Mouse (Mus musculus) midbrain, embryonic 10.5 days (tissue): ENCODE measurements around the gene Cdh23. TPM values are rescaled to one million over a fixed set of nuclear protein-coding genes. Genes with fewer than 3 reads are reported as not detected.

Experiments
- DNase-seq: peaks from one replicate; pipeline ENCODE4 v3.0.0-alpha.2; 2017; ENCODE audit warnings: low spot score
- H3K27ac ChIP-seq: fragments of 300-500 bp; sonication (generic); replicated peaks from 2 replicates; pipeline ENCODE4 v1.5.1; 2016; ENCODE audit warnings: mild to moderate bottlenecking
- H3K27me3 ChIP-seq: fragments of 300-500 bp; sonication (generic); 2 replicates; pipeline ENCODE4 v1.6.1; 2016; ENCODE audit warnings: low read depth, mild to moderate bottlenecking; ENCODE audit not compliant: poor library complexity, severe bottlenecking
- H3K36me3 ChIP-seq: fragments of 300-500 bp; sonication (generic); 2 replicates; pipeline ENCODE4 v1.6.1; 2016; ENCODE audit warnings: mild to moderate bottlenecking, moderate library complexity
- H3K4me1 ChIP-seq: fragments of 300-500 bp; sonication (generic); 2 replicates; pipeline ENCODE4 v1.6.1; 2016
- H3K4me3 ChIP-seq: fragments of 300-500 bp; sonication (generic); 2 replicates; pipeline ENCODE4 v1.5.1; 2016; ENCODE audit warnings: mild to moderate bottlenecking, moderate library complexity
- H3K9me3 ChIP-seq: fragments of 300-500 bp; sonication (generic); replicated peaks from 2 replicates; pipeline ENCODE4 v1.6.1; 2016; ENCODE audit warnings: mild to moderate bottlenecking
- WGBS: fragments of 180-500 bp; shearing (Covaris S2); methylation state at CpG from one replicate; pipeline ENCODE4 v1.1.7; 2016; 5-methylcytosine and 5-hydroxymethylcytosine counted together
- polyA plus RNA-seq: library from polyadenylated mRNA; unstranded; fragments of >200 nt; fragmentation: Nextera tagmentation; extraction: Ambion mirVana; gene quantifications from 2 replicates; pipeline ENCODE4 v1.2.1, GENCODE M21; 2016

Cdh23 gene
- polyA plus RNA-seq, 1 experiment from 2014 or later: 0.53 TPM

GRCm38 (mm10) chr10:60292209-60292608 is 404.1 kb downstream of the Cdh23 start:
- Histone ChIP-seq H3K9me3 (no peaks in the 10 kb centered on the region), H3K27me3 (no peaks in the 10 kb centered on the region), H3K4me3 (no peak overlapping the region), H3K27ac (no peak overlapping the region), H3K36me3 (peaks cover 57% of the 10 kb centered on the region), H3K4me1 (peaks cover 31% of the 10 kb centered on the region)
- DNase-seq: no peak
- WGBS: 91% methylated on average over 8 of the region's 8 CpGs

- Histone ChIP-seq H3K4me1 (peaks cover 46% of the 10 kb centered on the region), H3K27ac (no peak overlapping the region)
Observed at GRCm38 (mm10) chr10:60290739-60291110, 405.6 kb downstream of the Cdh23 start.

GRCm38 (mm10) chr10:60290026-60290738 is 406.1 kb downstream of the Cdh23 start:
- Histone ChIP-seq H3K27ac (no peak overlapping the region; the same call in 1 of the 2 replicates), H3K27me3 (no peaks in the 10 kb centered on the region), H3K4me3 (no peak overlapping the region), H3K9me3 (no peaks in the 10 kb centered on the region), H3K36me3 (peaks cover 40% of the 10 kb centered on the region), H3K4me1 (peaks cover 51% of the 10 kb centered on the region)
- DNase-seq: no peak
- WGBS: 63% methylated on average over 7 of the region's 7 CpGs

More at GRCm38 (mm10) chr10:60290739-60291110, 405.6 kb downstream of the Cdh23 start:
- DNase-seq: no peak
- H3K4me3 ChIP-seq: no peak overlapping the region
- H3K9me3 ChIP-seq: no peaks in the 10 kb centered on the region
- WGBS: 78% methylated on average over 8 of the region's 8 CpGs
- H3K36me3 ChIP-seq: peaks cover 45% of the 10 kb centered on the region
- H3K27me3 ChIP-seq: no peaks in the 10 kb centered on the region

- peaks cover 30% of the 10 kb centered on the region for H3K36me3 ChIP-seq
- 88% methylated on average over 8 of the region's 8 CpGs for WGBS
- peaks cover 61% of the 10 kb centered on the region for H3K4me1 ChIP-seq
- H3K9me3 ChIP-seq: no peaks in the 10 kb centered on the region
- no peaks in the 10 kb centered on the region for H3K27me3 ChIP-seq
- DNase-seq: no peak
- H3K4me3 ChIP-seq: no peak overlapping the region
- H3K27ac ChIP-seq: no peak overlapping the region
Observed at GRCm38 (mm10) chr10:60289216-60289615, 407.1 kb downstream of the Cdh23 start.

GRCm38 (mm10) chr10:60287726-60288125 is 408.6 kb downstream of the Cdh23 start:
- DNase-seq: no peak
- Histone ChIP-seq H3K27ac (no peak overlapping the region), H3K4me1 (peaks cover 73% of the 10 kb centered on the region), H3K9me3 (no peaks in the 10 kb centered on the region), H3K36me3 (peaks cover 17% of the 10 kb centered on the region), H3K27me3 (no peaks in the 10 kb centered on the region), H3K4me3 (no peak overlapping the region)
- 87% methylated on average over 2 of the region's 2 CpGs for WGBS

GRCm38 (mm10) chr10:60287161-60287560 is 409.1 kb downstream of the Cdh23 start:
- no peak overlapping the region for H3K27ac ChIP-seq
- H3K9me3 ChIP-seq: no peaks in the 10 kb centered on the region
- peaks cover 12% of the 10 kb centered on the region for H3K36me3 ChIP-seq
- DNase-seq: no peak
- peaks cover 79% of the 10 kb centered on the region for H3K4me1 ChIP-seq
- H3K4me3 ChIP-seq: no peak overlapping the region
- H3K27me3 ChIP-seq: no peaks in the 10 kb centered on the region
- 90% methylated on average over 4 of the region's 4 CpGs for WGBS

- Histone ChIP-seq H3K4me3 (0 out of 2 replicates have a peak overlapping the region, but pooled peaks have one; percentile 30), H3K9me3 (no peaks in the 10 kb centered on the region), H3K27me3 (no peaks in the 10 kb centered on the region), H3K27ac (peak overlapping the region; percentile 78), H3K36me3 (peaks cover 6% of the 10 kb centered on the region), H3K4me1 (peaks cover 85% of the 10 kb centered on the region)
- 94% methylated on average over 7 of the region's 7 CpGs for WGBS
- no peak for DNase-seq
Observed at GRCm38 (mm10) chr10:60286546-60286945, 409.7 kb downstream of the Cdh23 start.

- no peaks in the 10 kb centered on the region for H3K27me3 ChIP-seq
- peaks cover 90% of the 10 kb centered on the region for H3K4me1 ChIP-seq
- DNase-seq: peak; percentile 83
- peak overlapping the region; percentile 78 for H3K27ac ChIP-seq
- peaks cover 2% of the 10 kb centered on the region; the same call in 1 of the 2 replicates for H3K36me3 ChIP-seq
- WGBS: 45% methylated on average over 14 of the region's 14 CpGs
- peak overlapping the region; percentile 30 for H3K4me3 ChIP-seq
- no peaks in the 10 kb centered on the region for H3K9me3 ChIP-seq
Observed at GRCm38 (mm10) chr10:60285676-60286372, 410.5 kb downstream of the Cdh23 start.

- H3K4me3 ChIP-seq: peak overlapping the region; percentile 30
- H3K9me3 ChIP-seq: no peaks in the 10 kb centered on the region
- peak overlapping the region; percentile 78 for H3K27ac ChIP-seq
- DNase-seq: no peak
- H3K27me3 ChIP-seq: no peaks in the 10 kb centered on the region
- WGBS: 62% methylated on average over 8 of the region's 8 CpGs
- H3K36me3 ChIP-seq: peaks cover 2% of the 10 kb centered on the region; the same call in 1 of the 2 replicates
- peaks cover 90% of the 10 kb centered on the region for H3K4me1 ChIP-seq
Observed at GRCm38 (mm10) chr10:60285183-60285582, 411.1 kb downstream of the Cdh23 start.

- Histone ChIP-seq H3K4me3 (peak overlapping the region; percentile 30), H3K36me3 (peaks cover 2% of the 10 kb centered on the region; the same call in 1 of the 2 replicates), H3K4me1 (peaks cover 90% of the 10 kb centered on the region), H3K9me3 (no peaks in the 10 kb centered on the region), H3K27ac (peak overlapping the region; percentile 78), H3K27me3 (no peaks in the 10 kb centered on the region)
- 67% methylated on average over 8 of the region's 8 CpGs for WGBS
- no peak for DNase-seq
Observed at GRCm38 (mm10) chr10:60284676-60285111, 411.6 kb downstream of the Cdh23 start.

GRCm38 (mm10) chr10:60284248-60284647 is 412.0 kb downstream of the Cdh23 start:
- WGBS: 81% methylated on average over 6 of the region's 6 CpGs
- no peak for DNase-seq
- Histone ChIP-seq H3K27ac (peak overlapping the region; percentile 78), H3K4me1 (peaks cover 90% of the 10 kb centered on the region), H3K27me3 (no peaks in the 10 kb centered on the region), H3K36me3 (peaks cover 5% of the 10 kb centered on the region), H3K9me3 (no peaks in the 10 kb centered on the region), H3K4me3 (peak overlapping the region; percentile 30; the same call in 1 of the 2 replicates)

GRCm38 (mm10) chr10:60282116-60283014 is 413.9 kb downstream of the Cdh23 start:
- Histone ChIP-seq H3K4me3 (no peak overlapping the region), H3K27ac (no peak overlapping the region), H3K27me3 (no peaks in the 10 kb centered on the region), H3K9me3 (no peaks in the 10 kb centered on the region), H3K36me3 (peaks cover 6% of the 10 kb centered on the region), H3K4me1 (peaks cover 97% of the 10 kb centered on the region)
- no peak for DNase-seq
- WGBS: 80% methylated on average over 10 of the region's 10 CpGs
